Mouse (Mus musculus): ENCODE data around the gene Lpp.

- no peak for TF ChIP-seq CTCF (IDR thresholded peaks at IDR 0.05; ENCODE audit: insufficient read depth, low read length)
- TF ChIP-seq POLR2A (IDR thresholded peaks at IDR 0.05; ENCODE audit: borderline replicate concordance, extremely low read depth, low read depth, low read length): no peak
Observed at GRCm38 (mm10) chr16:24450256-24450655, 56.9 kb downstream of the Lpp start.

Measured in lung, adult 2 months (tissue).